ENCODE assay signal across 8 mouse cellular contexts in the genomic region with DNA sequence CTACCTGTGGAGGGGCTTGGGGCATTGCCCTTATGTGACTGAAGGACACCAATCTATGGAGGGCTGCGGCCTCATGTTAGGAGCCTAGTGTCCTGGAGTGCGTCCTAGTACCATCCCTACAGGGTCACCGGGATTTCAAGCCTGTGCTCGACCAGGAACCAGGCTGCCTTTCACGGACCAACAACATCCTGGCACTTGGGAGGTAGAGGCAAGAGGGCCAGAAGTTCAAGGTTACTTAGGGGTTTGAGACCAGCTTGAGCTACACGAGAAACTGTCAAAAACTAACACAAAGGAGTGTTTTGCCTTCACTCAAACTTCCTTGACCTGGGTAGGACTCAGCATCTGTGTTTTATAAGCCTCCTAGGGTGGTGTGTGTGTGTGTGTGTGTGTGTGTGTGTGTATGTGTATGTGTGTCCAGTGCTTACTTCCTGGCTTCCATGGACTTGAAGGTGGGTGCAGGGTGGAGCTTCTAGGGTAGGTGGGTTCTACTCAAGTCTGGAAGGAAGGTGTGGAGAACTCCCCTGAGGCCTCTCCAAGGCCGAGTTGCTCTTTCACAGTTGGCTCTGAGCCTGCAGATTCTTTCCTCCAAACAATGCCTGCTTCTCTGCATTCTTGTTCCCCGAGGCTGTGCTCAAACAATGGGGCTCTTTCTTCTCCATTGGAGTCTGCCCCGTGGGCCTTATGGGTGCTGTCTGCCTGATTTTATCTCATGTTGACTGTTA. TPM values are rescaled to one million over a fixed set of nuclear protein-coding genes. Genes with fewer than 3 reads are reported as not detected.
DNase-seq lines count a peak whose midpoint lies in the region; ATAC-seq and TF ChIP-seq lines count a peak whose summit lies in the region.

No protein-coding gene starts in this region.

- CTCF ChIA-PET in Patski (lab: Charles Lee) = no interaction called here

- H3K27me3 ChIP-seq in Patski = no peaks in the 10 kb centered on the region
- no peaks in the 10 kb centered on the region for H3K27me3 ChIP-seq in embryonic facial prominence, embryonic 14.5 days (replicated peaks; ENCODE audit: control insufficient read depth, insufficient read depth, low read length)

- H3K27ac ChIP-seq in embryonic facial prominence, embryonic 14.5 days (replicated peaks; ENCODE audit: low read depth, low read length) = peak overlapping the region; percentile 63

- no peak overlapping the region for H3K4me2 ChIP-seq in embryonic facial prominence, embryonic 14.5 days (ENCODE audit: low read depth, low read length)

- H3K4me3 ChIP-seq in embryonic facial prominence, embryonic 14.5 days (ENCODE audit: low read depth, low read length) = no peak overlapping the region

- no peaks in the 10 kb centered on the region for H3K9me3 ChIP-seq in embryonic facial prominence, embryonic 14.5 days (ENCODE audit: control insufficient read depth, low read length)

- WGBS in embryonic facial prominence, embryonic 14.5 days = 42% methylated on average over 9 of the region's 9 CpGs

- intact Hi-C loops in left cerebral cortex, postnatal 25 days (cut with DNase I) = no loop called here

- no peaks in the 10 kb centered on the region for H3K36me3 ChIP-seq in embryonic facial prominence, embryonic 14.5 days (ENCODE audit: control insufficient read depth, insufficient read depth, low read length)

- ATAC-seq in Patski = peak; percentile 62
- peak; percentile 66 for ATAC-seq in embryonic facial prominence, embryonic 14.5 days (ENCODE audit: low read depth)
- no peak for ATAC-seq in monocyte, adult 5-6 weeks (replicated peaks; ENCODE audit: insufficient number of reproducible peaks, low FRiP score, low TSS enrichment, poor library complexity, severe bottlenecking)

- in situ Hi-C loops in Patski (cut with MboI; ENCODE audit: low pct_unique_long_range_greater_than_20kb) = no loop called here

- peak; percentile 73 for DNase-seq in Patski (ENCODE audit: low read depth, low spot score)
- DNase-seq in embryonic facial prominence, embryonic 14.5 days (ENCODE audit: low spot score) = peak; percentile 93
- DNase-seq in heart, postnatal 4 days = peak; percentile 75
- peak; percentile 43 for DNase-seq in lung, postnatal 25 days (ENCODE audit: low spot score)
- no peak for DNase-seq in thymus, postnatal 36 days
- DNase-seq in left cerebral cortex, postnatal 25 days (ENCODE audit: low spot score in 2 of 2) = no peak
- no peak for DNase-seq in layer of hippocampus, postnatal 10 days (ENCODE audit: low spot score in 2 of 2)

- H3K4me1 ChIP-seq in embryonic facial prominence, embryonic 14.5 days (ENCODE audit: control insufficient read depth, insufficient read depth, low read length) = peaks cover 54% of the 10 kb centered on the region

- POLR2A ChIA-PET in Patski (lab: Charles Lee) = no interaction called here

- TF ChIP-seq CTCF in Patski (IDR thresholded peaks at IDR 0.05) = no peak

- no peak overlapping the region for H3K9ac ChIP-seq in embryonic facial prominence, embryonic 14.5 days (ENCODE audit: low read depth, low read length)

RNA-seq across cellular contexts. Expression of a gene that starts 40.1 kb away (rescaled TPM):
- 49.4 TPM for polyA plus RNA-seq in Patski (2021)
- 20.4 and 28.3 TPM in 2 replicates for polyA plus RNA-seq in embryonic facial prominence, embryonic 14.5 days (2014; fragmentation: Nextera tagmentation; extraction: Ambion mirVana)
- 100 to 1,000 TPM; 288 to 301 TPM for total RNA-seq in heart, postnatal 4 days (2021)
- 100 to 1,000 TPM; 240 to 249 TPM for total RNA-seq in left cerebral cortex, postnatal 25 days (2021)
- 26.0 to 55.3 TPM (median 29.2 TPM) in 3 replicates for total RNA-seq in monocyte, adult 5-6 weeks (2017)
- total RNA-seq in layer of hippocampus, postnatal 10 days (2021) = 100 to 1,000 TPM; 207 to 210 TPM

Comparison
In these comparisons a context has a peak if more than half of its experiments do, and no peak if none do; other contexts are left out.
1. DNase-seq: peak in Patski (single experiment), embryonic facial prominence, embryonic 14.5 days (single experiment), heart, postnatal 4 days (single experiment) and lung, postnatal 25 days (single experiment); none in thymus, postnatal 36 days (0 of 2), left cerebral cortex, postnatal 25 days (0 of 2) and layer of hippocampus, postnatal 10 days (0 of 2).